Mouse (Mus musculus): ENCODE measurements around the gene Spata5.

Gene Spata5

DNA sequence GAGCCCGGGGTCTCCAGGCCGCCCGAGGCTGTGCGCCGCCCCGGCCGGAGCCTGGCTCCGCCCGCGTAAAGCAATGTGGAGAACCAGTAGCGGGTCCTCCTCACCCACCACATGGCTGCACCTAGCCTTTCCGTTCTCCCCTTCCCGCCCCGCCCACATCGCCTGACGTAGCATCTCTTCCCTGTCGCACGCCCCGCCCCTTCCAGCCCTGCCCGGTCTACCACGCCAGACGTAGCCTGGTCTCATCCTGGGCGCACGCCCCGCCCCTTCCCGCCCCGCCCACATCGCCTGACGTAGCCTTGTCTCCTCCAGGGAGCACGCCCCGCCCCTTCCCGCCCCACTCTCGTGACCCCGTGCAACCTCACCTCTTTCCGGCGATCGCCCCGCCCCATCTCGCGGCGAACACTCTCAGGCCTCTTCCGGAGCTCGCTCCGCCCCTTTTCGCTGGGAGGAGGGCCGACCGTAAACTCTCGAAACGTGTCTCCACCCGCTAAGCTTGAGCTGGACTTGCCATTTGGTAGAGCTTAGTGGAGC lies at the start of gene Spata5:
TSS of gene Spata5 (plus strand) at position 439 of the 534 bp plus-strand sequence.
- peak; percentile 83 to 97 for DNase-seq (ENCODE audit: low spot score in 2 of 2)

DNA sequence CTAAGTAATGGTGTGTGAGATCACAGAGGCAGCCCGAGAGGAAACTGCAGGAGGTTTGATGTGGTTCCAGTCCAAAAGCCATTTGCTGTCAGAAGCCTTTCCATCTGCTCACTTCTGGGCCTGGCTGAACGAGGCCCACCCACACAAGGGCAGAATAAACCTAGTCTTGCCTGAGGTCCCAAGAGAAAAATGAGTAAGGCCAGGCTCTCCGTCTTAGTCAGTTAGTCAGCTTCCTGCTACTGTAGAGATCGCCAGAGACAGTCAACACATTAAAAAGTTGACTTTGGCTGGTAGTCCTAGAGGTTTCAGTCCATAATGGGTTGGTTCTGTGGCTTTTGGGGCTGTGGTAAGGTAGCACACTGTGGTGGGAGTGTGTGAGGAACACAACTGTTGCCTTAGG lies 49.3 kb upstream of the Spata5 start:
- no peak for DNase-seq (ENCODE audit: low spot score in 2 of 2)

DNA sequence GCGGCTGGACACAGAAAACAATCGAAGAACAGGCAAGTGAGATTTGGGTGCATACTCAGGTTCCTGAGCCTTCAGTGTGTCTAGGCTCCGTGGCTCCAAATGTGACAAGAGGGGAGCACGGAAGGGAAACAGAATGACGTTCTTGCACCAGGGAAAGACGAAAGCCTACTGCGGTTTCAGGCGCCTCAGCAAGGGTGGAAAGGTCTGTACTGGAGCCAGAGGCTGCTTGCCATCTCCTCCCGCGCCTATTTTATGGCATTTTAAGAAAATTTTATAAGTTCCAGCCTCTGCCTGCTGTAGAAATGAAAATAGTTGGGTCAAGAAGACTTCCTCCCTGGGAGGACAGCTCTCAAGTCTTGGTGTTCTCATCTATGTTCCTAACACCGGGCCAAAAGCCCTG lies 46.0 kb upstream of the Spata5 start:
- no peak for DNase-seq (ENCODE audit: low spot score in 2 of 2)

DNA sequence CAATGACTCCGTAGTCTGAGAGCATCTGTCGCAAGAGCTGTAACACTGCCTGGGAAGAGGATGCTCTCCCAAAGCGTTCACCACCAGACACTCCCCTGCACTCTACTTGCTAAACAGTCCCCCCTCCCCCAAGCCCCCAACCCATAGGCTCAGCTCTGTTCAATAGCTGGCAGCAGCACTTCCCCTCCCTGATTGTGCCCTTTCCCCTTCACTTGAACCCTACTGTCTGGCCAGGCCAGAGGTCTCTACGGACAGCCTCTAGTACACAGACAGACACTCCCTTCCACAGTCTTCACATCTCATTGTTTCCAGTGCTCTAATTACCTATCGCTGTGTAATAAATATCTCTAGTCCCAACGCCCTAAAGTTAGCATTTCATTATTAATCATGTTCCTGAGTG lies 41.8 kb upstream of the Spata5 start:
- DNase-seq (ENCODE audit: low spot score in 2 of 2), result no peak

DNA sequence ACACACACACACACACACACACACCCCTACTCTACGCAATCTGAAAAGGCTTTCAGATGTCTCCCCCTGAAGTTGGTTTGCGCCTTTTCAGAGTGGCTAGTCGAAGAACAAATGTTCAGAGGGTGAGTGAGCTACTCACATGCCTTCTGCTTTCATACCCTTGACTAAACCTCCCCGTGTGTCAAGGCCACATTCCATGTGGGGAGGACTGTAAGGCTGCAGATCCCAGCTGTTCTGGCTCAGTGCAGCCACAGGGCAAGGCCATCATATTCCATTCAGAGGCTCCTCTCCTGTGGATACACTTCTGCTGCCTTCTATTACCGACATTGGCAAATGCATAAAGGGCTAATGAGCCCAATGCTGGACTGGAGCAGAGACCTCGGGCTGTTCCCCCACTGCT lies 41.3 kb upstream of the Spata5 start:
- no peak for DNase-seq (ENCODE audit: low spot score in 2 of 2)

DNA sequence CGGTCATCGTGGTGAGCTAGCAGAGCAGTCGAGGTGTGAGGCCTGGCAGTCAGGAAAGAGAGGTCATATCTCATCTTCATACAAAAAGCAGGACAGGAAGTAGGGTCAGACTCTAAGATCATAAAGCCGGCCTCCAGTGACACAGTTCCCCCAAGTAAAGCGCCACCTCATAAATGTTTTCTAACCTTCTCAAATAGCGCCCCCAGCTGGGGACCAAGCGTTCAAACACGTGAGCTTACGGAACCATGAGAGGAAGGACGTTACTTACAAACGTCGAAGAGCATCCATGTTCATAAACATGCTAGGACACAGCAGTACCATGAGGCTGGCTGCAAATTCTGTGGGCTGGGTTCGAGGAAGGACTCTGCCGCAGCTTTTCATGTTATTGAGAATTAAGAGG lies 40.5 kb upstream of the Spata5 start:
- DNase-seq (ENCODE audit: low spot score in 2 of 2), result no peak

DNA sequence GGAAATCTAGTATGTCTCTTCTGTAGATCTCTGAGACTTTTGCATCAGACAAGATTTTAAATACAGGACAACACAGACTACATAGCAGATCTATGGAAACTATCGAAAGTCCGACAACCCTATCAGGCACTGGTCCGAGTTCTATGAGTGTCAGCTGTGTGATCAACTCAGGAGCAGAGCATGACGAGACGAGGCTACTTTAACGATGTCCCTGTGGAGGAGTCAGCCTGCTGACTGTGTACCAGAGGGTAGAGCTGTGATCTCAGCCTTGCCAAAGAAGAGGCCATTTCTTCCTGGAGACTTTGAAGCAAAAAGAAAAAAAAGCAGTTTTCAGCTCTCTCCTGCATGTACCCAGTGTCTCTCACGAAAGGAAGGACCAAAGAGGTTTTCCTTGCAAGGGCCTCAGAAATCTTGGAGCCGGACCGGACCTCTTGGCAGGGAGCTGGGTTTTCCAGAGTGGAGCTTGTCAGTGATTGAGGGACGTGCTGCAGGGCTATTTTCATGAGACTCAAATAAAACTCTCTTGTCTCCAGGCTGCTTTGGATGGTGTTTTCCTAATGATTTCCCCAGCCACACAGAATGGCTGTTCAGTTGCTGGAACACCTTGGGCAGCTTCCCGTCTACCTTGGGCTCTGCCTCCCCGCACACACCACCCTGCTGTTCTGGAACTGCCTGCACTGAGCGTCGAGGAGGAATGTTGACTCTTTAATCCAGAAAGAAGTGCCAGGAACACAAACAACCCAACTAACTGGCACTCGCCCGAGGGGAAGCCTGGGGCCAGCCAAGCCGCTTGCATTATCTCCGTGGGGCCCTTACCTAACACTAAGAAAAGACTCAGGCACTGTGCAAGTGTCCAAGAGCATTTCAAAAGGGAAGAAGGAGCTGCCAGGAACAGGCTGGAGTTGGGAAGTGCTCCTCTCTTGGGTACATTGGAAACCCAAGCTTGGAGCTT lies 39.5 kb upstream of the Spata5 start:
- no peak for DNase-seq (ENCODE audit: low spot score in 2 of 2)

DNA sequence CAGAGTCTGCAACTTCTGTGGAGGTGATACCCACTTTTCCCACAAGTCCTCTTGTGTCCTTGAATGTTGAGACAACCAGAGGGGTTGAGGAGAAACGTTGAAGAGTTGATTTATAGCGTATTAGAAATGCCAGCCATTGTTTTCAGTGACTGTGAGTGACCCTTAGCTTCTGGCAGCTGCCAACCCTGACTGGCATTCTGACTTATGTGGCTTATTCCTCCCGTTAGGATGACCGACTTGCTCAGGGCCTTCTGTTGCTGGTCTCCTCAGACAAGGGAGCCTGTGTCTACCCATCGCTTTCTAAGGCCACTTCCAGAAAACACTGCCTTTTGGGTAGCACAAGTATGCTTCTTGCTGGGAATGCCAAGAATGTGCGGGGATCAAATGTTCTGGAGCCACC lies 38.2 kb upstream of the Spata5 start:
- DNase-seq (ENCODE audit: low spot score in 2 of 2), result no peak

DNA sequence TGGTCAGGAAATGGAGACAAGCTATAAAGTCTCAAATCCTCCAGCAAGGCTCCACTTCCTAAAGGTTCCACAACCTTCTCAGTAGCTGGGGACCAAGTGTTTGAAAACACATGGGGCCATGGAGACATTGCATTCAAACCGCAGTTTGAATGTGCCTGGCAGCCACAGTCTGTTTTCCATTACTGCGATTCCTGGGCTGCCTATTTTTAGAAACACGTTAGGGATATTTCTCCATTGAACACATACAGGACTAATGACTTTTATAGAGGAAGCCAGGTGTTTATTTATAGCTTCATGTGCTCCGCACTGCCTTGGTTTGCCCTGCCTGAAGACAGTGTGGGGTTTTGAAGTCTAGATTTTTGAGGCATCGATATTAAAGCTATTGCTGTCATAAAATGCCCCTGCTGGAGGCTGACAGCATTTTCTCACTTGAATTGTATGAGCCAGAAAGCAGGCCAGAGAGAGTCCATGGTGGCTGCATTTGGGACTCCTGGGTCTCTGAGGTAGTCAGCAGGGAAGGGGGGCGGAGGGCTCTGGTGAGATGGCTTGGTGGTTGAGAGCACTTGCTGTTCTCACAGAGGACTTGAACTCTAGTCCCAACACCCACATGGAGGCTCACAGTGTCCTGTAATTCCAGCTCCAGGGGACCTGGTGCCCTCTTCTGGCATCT lies 36.5 kb upstream of the Spata5 start:
- DNase-seq (ENCODE audit: low spot score in 2 of 2), result no peak

DNA sequence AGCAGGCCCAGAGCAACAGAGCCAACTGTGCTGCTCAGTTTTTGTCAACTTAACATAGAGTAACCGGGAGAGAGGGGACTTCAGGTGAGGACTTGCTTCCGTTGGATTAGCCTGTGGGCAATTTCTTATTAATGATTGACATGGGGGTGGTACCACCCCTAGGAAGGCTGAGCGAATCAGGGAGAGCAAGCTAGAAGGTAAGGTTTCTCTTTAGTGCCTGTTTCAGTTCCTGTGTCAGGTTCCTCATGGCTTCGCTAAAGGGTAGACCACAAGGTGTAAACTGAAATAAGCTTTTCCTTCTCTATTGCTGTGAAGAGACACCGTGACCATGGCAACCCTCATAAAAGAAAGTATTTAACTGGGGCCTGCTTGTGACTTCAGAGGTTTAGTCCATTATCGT lies 32.4 kb upstream of the Spata5 start:
- no peak for DNase-seq (ENCODE audit: low spot score in 2 of 2)

DNA sequence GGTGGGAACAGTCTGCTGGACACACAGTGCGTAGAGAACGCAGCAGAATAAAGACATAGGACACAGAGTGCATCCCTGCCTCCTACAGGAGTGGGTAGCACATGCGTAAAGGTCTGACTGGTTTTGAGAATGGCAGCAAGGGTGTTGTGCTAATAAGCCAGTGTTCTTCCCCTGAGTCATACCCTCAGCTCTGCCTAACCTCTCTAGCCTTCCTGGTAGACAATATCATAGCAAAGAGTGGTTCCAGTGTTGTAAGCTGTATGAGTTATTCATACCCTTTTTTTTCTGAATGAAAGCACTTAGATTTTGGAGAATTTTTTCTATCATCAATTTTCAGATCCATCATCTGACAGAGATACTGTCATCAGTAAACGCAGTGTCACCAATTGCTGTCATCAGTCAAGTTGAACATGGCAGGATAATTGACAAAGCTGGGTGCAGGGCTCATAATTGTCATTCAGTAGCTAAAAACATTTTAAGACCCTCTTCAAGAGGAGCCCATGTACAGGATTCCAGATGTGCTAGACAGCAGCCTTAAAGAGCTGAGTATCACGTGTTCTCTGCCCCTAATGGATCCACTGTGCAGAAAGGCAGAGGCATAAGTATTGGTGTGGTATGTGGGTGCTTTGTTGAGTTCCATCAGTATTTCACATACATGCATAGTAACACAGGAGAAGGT lies 22.6 kb upstream of the Spata5 start:
- DNase-seq (ENCODE audit: low spot score in 2 of 2), result no peak

DNA sequence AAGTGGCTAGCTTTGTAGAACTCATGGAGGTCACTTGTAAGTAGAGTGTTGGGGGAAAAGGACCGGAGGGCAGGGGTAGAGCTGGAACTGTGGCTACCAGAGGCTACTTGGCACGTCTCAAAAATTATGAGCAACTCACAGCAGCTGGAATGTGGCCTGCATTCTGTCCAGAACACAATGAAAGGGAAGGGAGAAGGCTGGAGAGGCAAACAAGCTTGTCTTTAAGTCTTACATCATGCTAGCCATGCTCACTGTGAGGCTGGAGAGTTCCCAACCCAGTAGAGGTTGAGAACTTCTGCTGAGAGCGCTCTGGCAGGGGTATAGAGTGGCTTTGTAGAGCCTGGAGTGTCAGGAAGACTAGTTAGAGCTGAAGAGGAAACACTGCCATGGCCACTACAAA lies 22.1 kb upstream of the Spata5 start:
- DNase-seq (ENCODE audit: low spot score in 2 of 2), result no peak

DNA sequence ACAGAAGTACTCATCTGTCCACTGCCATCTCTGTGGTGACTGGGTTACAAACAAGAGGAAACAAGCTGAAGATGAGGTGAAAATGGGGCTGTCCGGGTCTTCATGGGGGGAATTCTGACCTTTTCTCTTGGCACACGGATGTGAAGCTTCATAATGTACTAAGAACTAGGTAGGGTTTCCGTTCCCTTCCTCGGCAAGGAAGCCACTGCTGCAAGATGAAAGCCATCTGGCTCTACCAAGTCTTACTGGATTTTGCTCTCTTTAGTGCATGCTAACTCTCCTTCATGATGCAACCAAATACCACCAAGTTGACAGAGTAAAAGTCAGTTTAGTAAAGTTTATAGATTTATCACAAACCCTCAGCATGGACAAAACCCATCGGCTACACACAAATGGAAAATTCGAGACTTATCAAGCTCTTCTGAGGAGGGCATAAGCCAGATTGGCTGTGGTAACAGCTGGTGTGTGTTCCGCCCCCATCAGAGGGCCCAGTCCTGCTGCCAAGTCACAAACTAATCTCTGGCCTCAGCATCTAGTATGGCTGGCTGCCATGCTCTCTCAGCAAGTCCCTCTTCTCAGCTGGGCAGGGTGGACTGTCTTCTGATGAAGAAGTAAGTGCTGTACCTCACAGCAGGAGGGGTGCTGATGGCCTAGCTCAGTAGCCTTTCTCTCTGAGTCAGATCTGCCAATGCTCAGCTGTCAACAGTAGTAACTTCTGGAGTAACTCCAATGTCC lies 20.9 kb upstream of the Spata5 start:
- DNase-seq (ENCODE audit: low spot score in 2 of 2), result peak in 1 of 2 experiments; percentile 72

DNA sequence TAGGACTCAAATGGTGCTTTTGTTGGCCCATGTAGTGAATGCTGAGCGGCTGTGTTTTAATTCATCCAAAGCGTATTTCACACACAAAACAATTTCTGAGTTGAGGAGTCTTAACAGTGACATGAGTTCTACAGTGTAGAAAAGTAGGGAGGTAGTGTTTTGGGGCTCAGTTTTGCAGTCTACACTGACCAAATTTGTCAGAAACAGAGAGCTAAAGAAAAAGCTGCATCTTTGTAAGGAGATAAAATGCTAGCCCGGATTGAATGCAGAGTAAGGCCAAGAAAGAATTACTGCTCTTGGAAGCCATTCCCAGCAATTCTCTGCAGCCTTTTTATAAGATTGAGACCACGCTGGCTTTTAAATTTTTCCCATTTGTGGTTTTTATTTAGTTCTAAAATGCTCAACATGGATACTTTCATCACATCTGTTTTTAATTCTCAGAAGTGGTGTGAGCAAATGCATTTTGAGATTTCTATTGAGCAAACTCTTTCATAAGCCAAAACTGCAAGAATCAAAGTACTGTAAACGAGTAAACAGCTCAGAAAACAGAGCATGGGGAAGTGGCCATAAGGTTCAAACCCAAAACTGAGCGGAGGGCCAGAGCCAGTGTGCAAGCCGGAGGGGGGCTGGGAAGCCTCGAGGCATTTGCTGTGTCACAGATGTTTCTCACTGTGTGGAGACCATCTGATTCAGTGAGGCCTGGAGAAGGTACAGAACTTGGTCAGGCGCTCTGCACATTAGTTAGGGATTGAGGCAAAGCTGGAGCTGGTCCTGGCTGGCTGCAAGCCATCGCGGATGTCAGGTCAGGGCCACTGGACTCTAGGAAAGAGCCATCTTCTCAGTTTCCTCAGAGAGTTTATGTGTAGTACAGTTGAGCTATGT lies 17.7 kb upstream of the Spata5 start:
- no peak for DNase-seq (ENCODE audit: low spot score in 2 of 2)

DNA sequence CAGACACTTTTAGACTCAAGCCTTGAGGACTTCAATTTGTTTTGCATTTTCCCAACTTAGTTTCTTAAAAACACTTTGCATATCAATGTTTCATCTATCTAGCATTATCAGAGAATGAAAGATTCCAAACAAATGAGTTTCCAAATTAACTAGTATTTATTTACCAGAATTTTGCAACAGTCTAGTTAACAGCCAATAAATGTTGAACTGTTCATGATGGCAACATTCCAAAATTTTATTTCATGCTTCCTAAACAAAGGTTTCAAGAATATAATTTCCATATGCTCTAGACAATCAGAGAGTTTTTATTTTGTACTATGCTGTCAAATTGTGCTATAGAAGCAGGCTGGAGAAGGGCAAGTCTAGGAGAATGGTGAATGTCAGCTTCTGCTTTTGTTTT lies 12.1 kb upstream of the Spata5 start:
- no peak for DNase-seq (ENCODE audit: low spot score in 2 of 2)

DNA sequence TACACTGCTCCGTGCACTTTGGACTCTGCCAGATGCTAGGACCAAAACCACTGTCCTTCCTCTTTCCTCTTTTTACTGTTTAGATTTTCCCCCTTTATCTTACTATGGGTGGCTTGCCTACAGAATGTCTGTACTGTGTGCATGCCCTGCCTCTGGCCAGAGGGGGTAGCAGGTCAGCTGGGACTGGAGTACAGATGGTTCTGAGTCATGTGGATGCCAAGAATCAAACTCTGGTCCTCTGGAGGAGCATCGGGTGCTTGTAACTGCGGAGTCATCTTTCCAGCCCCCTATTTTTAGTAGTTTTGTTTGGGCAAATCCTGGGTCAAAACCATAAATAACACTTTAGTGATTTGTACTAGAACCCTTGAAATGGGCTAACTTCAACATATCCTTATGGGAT lies 6.2 kb upstream of the Spata5 start:
- no peak for DNase-seq (ENCODE audit: low spot score in 2 of 2)

DNA sequence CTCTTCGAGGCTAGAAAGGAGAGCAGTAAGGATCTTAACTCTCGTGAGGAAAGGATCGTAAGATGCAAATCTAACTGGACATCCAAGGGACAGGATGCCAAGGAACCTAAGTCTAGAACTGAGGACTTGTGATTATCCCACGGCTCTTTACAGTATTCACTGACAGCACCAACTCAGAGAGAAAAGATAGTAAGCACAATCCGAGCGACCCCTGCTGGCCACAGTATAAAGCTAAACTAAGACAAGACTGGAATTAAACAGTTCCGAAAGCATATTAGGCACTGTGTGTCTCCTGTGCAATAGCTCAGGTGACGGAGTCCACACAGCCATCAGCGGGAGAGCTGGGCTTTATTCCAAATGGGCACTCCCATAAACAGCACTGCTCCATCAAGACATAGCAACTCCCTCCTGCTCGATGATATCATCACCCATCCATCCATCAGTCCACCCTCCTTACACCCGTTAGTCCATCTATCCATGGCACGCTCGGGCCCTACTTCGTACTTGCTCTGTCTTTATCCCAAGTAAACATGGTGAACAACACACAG lies 5.2 kb upstream of the Spata5 start:
- DNase-seq (ENCODE audit: low spot score in 2 of 2), result peak; percentile 67 to 83

DNA sequence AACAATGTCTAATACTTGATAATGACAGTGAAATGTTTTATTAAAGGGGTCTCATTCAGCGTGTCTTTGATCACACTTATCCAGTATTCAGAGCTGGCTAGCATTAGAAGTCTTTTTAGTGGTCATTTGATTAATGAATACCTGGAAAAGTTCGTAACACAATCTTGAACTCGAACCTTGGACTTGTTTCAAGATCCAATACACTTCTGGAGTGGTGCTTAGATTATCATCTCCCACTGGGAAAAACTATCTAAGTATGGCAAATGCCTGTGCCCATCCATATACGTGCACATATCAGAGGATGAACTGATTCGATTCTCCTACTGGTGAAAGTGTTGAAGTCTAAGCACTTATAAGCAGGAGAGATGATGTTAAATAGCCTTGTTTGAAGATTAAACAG lies 1.4 kb upstream of the Spata5 start:
- no peak for DNase-seq (ENCODE audit: low spot score in 2 of 2)

DNA sequence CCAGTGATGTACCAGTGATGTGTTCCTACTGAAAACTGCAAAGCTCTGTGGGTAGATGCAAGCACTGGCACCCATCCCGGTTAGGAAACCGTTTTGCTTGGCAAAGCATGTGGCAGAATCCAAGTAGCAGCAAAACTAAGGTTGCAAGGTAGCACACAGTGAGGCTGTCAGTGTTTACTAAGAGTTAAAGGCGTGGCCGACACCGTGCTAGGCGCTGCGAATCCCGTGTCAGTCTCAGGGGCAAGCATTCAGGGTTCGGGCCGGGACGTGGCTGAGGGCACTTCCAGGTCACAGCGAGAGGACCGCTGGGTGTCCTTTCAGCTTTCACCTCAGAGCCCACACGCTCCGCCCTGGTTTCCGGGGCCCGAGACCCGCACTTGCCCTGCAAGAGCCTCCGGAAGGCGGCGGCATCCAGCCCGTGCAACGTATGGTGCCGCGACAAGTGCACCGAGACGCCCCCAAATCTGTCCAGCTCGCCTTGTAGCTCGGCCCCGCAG lies 687 bp upstream of the Spata5 start:
- DNase-seq (ENCODE audit: low spot score in 2 of 2), result no peak

DNA sequence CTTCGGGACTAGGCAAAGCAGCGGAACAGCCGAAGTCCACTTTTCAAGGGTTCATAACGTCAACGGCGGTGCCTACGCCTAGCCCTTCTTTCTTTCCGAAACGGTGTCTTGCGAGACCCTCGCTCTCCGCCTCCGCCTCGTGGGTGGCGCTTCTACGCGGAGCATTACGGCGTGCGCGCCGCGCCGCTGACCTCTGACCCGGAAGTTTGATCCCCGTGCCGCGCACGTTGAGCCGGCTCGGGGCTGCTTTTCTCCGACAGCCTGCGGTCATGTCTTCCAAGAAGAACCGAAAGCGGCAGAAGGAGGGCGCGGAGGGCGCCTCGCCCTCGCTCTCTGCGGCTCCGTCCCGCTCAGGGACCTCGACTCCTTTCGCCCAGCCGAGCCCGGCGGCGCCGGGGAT lies 376 bp downstream of the Spata5 start, which contains the start of gene Nudt6:
TSS of gene Nudt6 (minus strand) at position 140 of the 400 bp plus-strand sequence.
- peak; percentile 86 to 94 for DNase-seq (ENCODE audit: low spot score in 2 of 2)
